Mouse (Mus musculus): ENCODE measurements around the gene Spns3. TPM values are rescaled to one million over a fixed set of nuclear protein-coding genes. Genes with fewer than 3 reads are reported as not detected.
A peak's percentile ranks its signal among the peaks of the same experiment; 100 is the strongest.

Spns3 gene
- polyA plus RNA-seq, 1 experiment from 2014 or later: 0.15 TPM

GRCm38 (mm10) chr11:72484549-72484948 is 65.8 kb downstream of the Spns3 start:
- Histone ChIP-seq H3K4me3 (no peak overlapping the region), H3K27me3 (ENCODE audit: low read depth, poor library complexity, severe bottlenecking) (peaks cover 41% of the 10 kb centered on the region), H3K4me1 (peaks cover 26% of the 10 kb centered on the region), H3K36me3 (no peaks in the 10 kb centered on the region), H3K27ac (no peak overlapping the region), H3K9me3 (replicated peaks) (no peaks in the 10 kb centered on the region)
- no peak for DNase-seq (ENCODE audit: low spot score)
- WGBS: 67% methylated on average over 6 of the region's 6 CpGs

GRCm38 (mm10) chr11:72481952-72482351 is 68.4 kb downstream of the Spns3 start:
- Histone ChIP-seq H3K4me3 (no peak overlapping the region), H3K27me3 (ENCODE audit: low read depth, poor library complexity, severe bottlenecking) (peaks cover 15% of the 10 kb centered on the region), H3K36me3 (no peaks in the 10 kb centered on the region), H3K9me3 (replicated peaks) (no peaks in the 10 kb centered on the region), H3K27ac (no peak overlapping the region), H3K4me1 (peaks cover 23% of the 10 kb centered on the region)
- 85% methylated on average over 4 of the region's 4 CpGs for WGBS
- no peak for DNase-seq (ENCODE audit: low spot score)

DNA sequence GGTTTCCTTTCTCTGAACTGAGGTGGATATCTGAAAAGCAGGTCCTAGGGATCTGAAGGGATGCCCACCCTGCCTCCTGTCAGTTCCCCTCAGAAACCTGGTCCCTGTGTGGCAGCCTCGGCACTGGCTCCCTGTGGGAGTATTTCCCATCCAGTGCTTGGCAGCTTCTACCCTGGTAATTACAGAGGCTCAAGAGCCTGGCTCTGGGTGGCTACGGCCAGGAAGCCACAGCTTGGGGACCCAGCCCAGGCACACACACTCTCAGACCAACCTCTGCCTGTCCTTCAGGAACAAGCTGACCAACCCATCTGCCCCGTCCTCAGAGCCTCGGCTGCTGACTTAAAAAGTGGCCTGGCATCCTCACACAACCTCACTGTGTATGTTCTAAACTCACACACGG is 69.0 kb downstream of the Spns3 start:
- H3K27ac ChIP-seq: no peak overlapping the region

GRCm38 (mm10) chr11:72479499-72479898 is 70.8 kb downstream of the Spns3 start:
- Histone ChIP-seq H3K27ac (no peak overlapping the region), H3K4me1 (peaks cover 18% of the 10 kb centered on the region; the same call in 1 of the 2 replicates), H3K27me3 (ENCODE audit: low read depth, poor library complexity, severe bottlenecking) (no peaks in the 10 kb centered on the region), H3K9me3 (replicated peaks) (no peaks in the 10 kb centered on the region), H3K4me3 (no peak overlapping the region), H3K36me3 (no peaks in the 10 kb centered on the region)
- DNase-seq (ENCODE audit: low spot score): no peak
- 84% methylated on average over 2 of the region's 2 CpGs for WGBS

More for the DNA sequence above, 69.0 kb downstream of the Spns3 start:
- WGBS: 78% methylated on average over 5 of the region's 5 CpGs
- Histone ChIP-seq H3K36me3 (no peaks in the 10 kb centered on the region), H3K4me3 (no peak overlapping the region), H3K9me3 (replicated peaks) (no peaks in the 10 kb centered on the region), H3K4me1 (peaks cover 23% of the 10 kb centered on the region), H3K27me3 (ENCODE audit: low read depth, poor library complexity, severe bottlenecking) (peaks cover 8% of the 10 kb centered on the region)
- no peak for DNase-seq (ENCODE audit: low spot score)

- Histone ChIP-seq H3K36me3 (no peaks in the 10 kb centered on the region), H3K27me3 (ENCODE audit: low read depth, poor library complexity, severe bottlenecking) (no peaks in the 10 kb centered on the region), H3K27ac (peak overlapping the region; percentile 40; the same call in 1 of the 2 replicates), H3K4me1 (peaks cover 17% of the 10 kb centered on the region; the same call in 1 of the 2 replicates), H3K9me3 (replicated peaks) (no peaks in the 10 kb centered on the region), H3K4me3 (no peak overlapping the region)
- no peak for DNase-seq (ENCODE audit: low spot score)
- WGBS: 65% methylated on average over 6 of the region's 6 CpGs
These were observed 72.1 kb downstream of the Spns3 start for GRCm38 (mm10) chr11:72478228-72478627.

- Histone ChIP-seq H3K9me3 (replicated peaks) (no peaks in the 10 kb centered on the region), H3K27me3 (ENCODE audit: low read depth, poor library complexity, severe bottlenecking) (no peaks in the 10 kb centered on the region), H3K36me3 (no peaks in the 10 kb centered on the region), H3K27ac (peak overlapping the region; percentile 40; the same call in 1 of the 2 replicates), H3K4me3 (no peak overlapping the region), H3K4me1 (peaks cover 17% of the 10 kb centered on the region; the same call in 1 of the 2 replicates)
- no peak for DNase-seq (ENCODE audit: low spot score)
- WGBS: 91% methylated on average over 1 of the region's 1 CpGs
These were observed 72.7 kb downstream of the Spns3 start for GRCm38 (mm10) chr11:72477653-72478052.

DNA sequence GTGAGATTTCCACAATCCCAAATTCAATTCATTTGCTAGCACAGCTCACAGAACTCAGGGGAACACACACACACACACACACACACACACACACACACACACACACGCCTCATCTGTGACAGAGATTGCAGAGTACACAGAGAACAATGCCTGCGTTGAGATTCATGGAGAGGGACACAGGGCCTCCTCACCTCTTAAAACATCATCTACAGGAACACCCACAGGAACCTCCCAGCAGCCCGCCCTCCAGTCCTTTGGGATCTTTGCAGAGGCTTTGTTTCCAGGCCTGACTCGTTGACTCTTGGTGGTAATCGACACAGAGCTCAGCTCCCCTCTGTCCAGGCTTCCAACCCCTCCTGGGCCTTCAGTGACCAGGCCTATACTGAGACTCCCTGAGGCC is 73.1 kb downstream of the Spns3 start:
- no peak overlapping the region for H3K27ac ChIP-seq
- 64% methylated on average over 5 of the region's 5 CpGs for WGBS

DNA sequence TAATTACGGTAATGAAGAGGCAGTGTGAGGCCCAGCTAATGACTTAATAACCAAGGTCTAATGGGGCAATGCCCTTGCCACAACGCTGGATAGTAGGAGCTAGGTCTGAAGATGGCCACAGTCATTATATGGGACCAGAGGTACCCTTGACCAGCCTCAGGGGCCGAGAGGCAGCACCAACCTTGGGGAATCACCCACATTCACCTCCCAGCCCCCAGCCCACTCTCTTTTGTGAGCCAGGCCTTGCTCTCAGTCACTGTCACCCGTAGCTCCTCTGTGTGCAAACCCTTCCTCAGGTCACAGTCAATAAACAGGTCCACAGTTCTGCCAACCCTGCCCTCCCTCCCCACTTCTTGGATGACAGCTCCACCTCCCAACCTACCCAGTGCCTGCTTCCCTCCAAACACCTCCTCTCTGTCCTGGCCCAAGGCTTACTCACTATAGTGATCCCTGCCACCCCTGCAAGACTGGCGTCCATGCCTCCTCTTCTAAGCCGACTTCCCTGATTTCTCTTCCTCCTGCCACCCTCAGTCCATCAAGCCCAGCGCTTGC is 74.2 kb downstream of the Spns3 start:
- Histone ChIP-seq H3K4me3 (no peak overlapping the region), H3K27ac (peak overlapping the region; percentile 25; the same call in 1 of the 2 replicates), H3K4me1 (peaks cover 17% of the 10 kb centered on the region; the same call in 1 of the 2 replicates), H3K27me3 (ENCODE audit: low read depth, poor library complexity, severe bottlenecking) (no peaks in the 10 kb centered on the region), H3K36me3 (no peaks in the 10 kb centered on the region), H3K9me3 (replicated peaks) (no peaks in the 10 kb centered on the region)
- DNase-seq (ENCODE audit: low spot score): no peak
- 80% methylated on average over 7 of the region's 7 CpGs for WGBS

More for the DNA sequence above, 73.1 kb downstream of the Spns3 start:
- Histone ChIP-seq H3K36me3 (no peaks in the 10 kb centered on the region), H3K9me3 (replicated peaks) (no peaks in the 10 kb centered on the region), H3K4me1 (peaks cover 17% of the 10 kb centered on the region; the same call in 1 of the 2 replicates), H3K4me3 (no peak overlapping the region), H3K27me3 (ENCODE audit: low read depth, poor library complexity, severe bottlenecking) (no peaks in the 10 kb centered on the region)
- no peak for DNase-seq (ENCODE audit: low spot score)

GRCm38 (mm10) chr11:72475408-72475807 is 74.9 kb downstream of the Spns3 start:
- WGBS: 83% methylated on average over 7 of the region's 7 CpGs
- peak overlapping the region; percentile 25; the same call in 1 of the 2 replicates for H3K27ac ChIP-seq
- DNase-seq (ENCODE audit: low spot score): no peak

GRCm38 (mm10) chr11:72474926-72475325 is 75.4 kb downstream of the Spns3 start:
- no peak overlapping the region for H3K4me3 ChIP-seq
- peaks cover 17% of the 10 kb centered on the region; the same call in 1 of the 2 replicates for H3K4me1 ChIP-seq
- H3K27ac ChIP-seq: peak overlapping the region; percentile 46; the same call in 1 of the 2 replicates
- no peaks in the 10 kb centered on the region for H3K9me3 ChIP-seq (replicated peaks)
- no peaks in the 10 kb centered on the region for H3K36me3 ChIP-seq
- 77% methylated on average over 3 of the region's 3 CpGs for WGBS
- H3K27me3 ChIP-seq (ENCODE audit: low read depth, poor library complexity, severe bottlenecking): no peaks in the 10 kb centered on the region
- no peak for DNase-seq (ENCODE audit: low spot score)

More at GRCm38 (mm10) chr11:72475408-72475807, 74.9 kb downstream of the Spns3 start:
- H3K27me3 ChIP-seq (ENCODE audit: low read depth, poor library complexity, severe bottlenecking): no peaks in the 10 kb centered on the region
- no peak overlapping the region for H3K4me3 ChIP-seq
- no peaks in the 10 kb centered on the region for H3K9me3 ChIP-seq (replicated peaks)
- H3K4me1 ChIP-seq: peaks cover 17% of the 10 kb centered on the region; the same call in 1 of the 2 replicates
- H3K36me3 ChIP-seq: no peaks in the 10 kb centered on the region

DNA sequence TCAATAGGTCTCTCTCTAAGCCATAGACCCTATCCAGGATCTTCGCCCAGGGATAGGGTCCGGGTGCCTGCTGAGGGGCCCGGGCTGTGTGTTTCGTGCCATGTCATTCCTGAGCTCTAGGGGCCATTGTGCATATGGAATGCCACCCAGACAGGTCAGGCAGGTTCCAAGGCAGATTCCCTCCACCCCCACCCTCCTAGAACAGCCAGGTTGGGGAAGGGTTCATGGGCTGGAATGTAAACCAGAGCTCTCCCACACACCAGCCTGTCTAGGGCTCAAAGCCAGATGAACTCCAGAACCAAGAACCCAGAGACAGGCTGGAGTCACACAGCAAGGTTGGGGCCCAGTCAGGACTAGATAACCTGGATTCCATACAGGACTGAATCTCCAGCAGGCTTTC is 76.8 kb downstream of the Spns3 start:
- DNase-seq (ENCODE audit: low spot score): no peak
- Histone ChIP-seq H3K9me3 (replicated peaks) (no peaks in the 10 kb centered on the region), H3K4me3 (no peak overlapping the region), H3K27me3 (ENCODE audit: low read depth, poor library complexity, severe bottlenecking) (no peaks in the 10 kb centered on the region), H3K4me1 (peaks cover 23% of the 10 kb centered on the region; the same call in 1 of the 2 replicates), H3K27ac (peak overlapping the region; percentile 28; the same call in 1 of the 2 replicates), H3K36me3 (no peaks in the 10 kb centered on the region)
- WGBS: 86% methylated on average over 4 of the region's 4 CpGs

GRCm38 (mm10) chr11:72471381-72471780 is 78.9 kb downstream of the Spns3 start:
- no peaks in the 10 kb centered on the region for H3K9me3 ChIP-seq (replicated peaks)
- no peak overlapping the region for H3K4me3 ChIP-seq
- H3K4me1 ChIP-seq: peaks cover 15% of the 10 kb centered on the region
- WGBS: 90% methylated on average over 6 of the region's 6 CpGs
- no peak overlapping the region for H3K27ac ChIP-seq
- H3K36me3 ChIP-seq: no peaks in the 10 kb centered on the region
- no peak for DNase-seq (ENCODE audit: low spot score)
- H3K27me3 ChIP-seq (ENCODE audit: low read depth, poor library complexity, severe bottlenecking): no peaks in the 10 kb centered on the region

DNA sequence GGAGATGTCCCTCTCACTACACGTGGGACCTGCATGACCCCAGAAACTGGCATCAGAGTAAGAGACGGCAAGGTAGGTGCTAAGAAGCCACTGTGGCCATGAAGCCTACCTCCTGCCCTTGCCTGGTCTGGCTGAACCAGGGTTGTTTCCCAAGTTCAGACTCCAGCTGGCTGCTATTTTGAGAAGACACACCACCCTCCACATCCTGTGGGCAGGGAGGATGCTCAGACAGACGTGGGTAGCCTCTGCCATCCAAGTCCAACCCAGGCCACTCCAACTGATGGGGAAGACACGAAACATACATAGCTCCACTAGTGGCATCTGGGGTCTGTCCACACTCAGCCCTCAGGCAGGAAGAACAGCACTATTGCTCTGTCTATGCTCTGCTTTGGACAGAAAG is 80.3 kb downstream of the Spns3 start:
- Histone ChIP-seq H3K27ac (no peak overlapping the region), H3K27me3 (ENCODE audit: low read depth, poor library complexity, severe bottlenecking) (no peaks in the 10 kb centered on the region), H3K36me3 (no peaks in the 10 kb centered on the region), H3K9me3 (replicated peaks) (no peaks in the 10 kb centered on the region), H3K4me1 (peaks cover 20% of the 10 kb centered on the region), H3K4me3 (no peak overlapping the region)
- no peak for DNase-seq (ENCODE audit: low spot score)
- WGBS: 71% methylated on average over 4 of the region's 4 CpGs

All from limb, embryonic 10.5 days (tissue).